Mouse (Mus musculus): Measurements from ENCODE around the gene Gm45837.

Gm45837 gene

DNA sequence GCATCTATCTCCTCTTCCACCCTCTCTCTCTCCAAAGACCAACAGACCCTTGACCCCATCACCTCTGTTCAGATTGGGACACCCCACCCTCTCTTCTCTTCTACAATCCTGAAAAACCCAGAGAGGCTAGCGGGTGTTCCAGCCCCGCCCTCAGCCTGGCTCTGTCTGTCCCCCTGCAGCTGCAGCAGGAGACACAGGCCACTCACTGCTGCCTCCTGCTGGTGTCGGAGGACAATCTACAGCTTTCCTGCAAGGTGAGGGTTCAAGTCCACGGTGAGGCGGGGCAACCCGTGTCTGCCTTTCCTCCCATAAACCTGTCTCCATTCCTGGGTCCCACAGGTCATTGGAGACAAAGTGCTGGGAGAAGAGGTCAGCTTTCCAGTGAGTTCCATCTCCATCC is 91.0 kb downstream of the Gm45837 start:
- DNase-seq (ENCODE audit: low read depth) = peak; percentile 65

- DNase-seq (ENCODE audit: low read depth) = peak; percentile 88
These were observed 92.7 kb downstream of the Gm45837 start for GRCm38 (mm10) chr7:101503351-101503750.

GRCm38 (mm10) chr7:101503803-101504202 is 93.1 kb downstream of the Gm45837 start:
- peak; percentile 74 for DNase-seq (ENCODE audit: low read depth)

- peak; percentile 77 for DNase-seq (ENCODE audit: low read depth)
These were observed 93.8 kb downstream of the Gm45837 start for GRCm38 (mm10) chr7:101504507-101504906.

- no peak for DNase-seq (ENCODE audit: low read depth)
These were observed 98.5 kb downstream of the Gm45837 start for GRCm38 (mm10) chr7:101509212-101509611.

DNA sequence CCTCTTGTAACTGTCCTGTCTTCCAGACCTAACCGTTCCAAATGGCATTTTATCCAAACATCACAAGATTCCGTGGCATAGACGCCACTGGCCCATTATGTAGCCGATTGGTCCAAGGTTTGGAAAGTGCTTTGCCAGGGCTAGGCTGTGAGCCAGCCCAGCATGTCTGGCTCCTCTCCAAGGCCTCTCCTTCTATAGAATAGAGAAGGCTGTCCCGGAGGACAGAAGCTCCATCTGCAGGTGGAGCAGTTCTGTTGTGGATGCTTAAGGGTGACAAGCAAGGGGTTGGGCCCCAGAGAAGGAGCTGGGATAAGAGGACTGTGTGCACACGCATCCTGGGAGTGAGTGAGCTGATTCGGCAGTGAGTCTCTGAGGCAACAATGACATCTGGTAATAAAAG is 103.0 kb downstream of the Gm45837 start:
- no peak for DNase-seq (ENCODE audit: low read depth)

GRCm38 (mm10) chr7:101514768-101515167 is 104.1 kb downstream of the Gm45837 start:
- no peak for DNase-seq (ENCODE audit: low read depth)

DNA sequence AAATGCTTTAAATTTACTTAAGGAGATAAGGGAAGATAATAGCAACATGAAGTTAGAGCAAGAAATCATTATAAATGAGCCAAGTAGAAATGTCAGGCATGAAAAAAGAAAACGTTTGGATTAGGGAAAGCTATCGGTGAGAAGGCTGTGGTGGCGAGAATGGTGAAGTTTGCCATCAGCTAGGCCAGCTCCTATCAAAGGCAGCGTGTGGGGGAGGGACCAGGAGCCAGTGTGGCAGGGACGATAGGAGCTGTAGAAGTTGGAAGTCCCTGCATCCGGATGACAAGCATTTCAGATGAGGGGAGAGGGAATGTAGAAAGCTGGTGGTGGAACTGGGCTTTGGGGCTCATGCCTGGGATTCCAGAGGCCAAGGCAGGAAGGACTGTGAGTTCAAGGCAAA is 104.6 kb downstream of the Gm45837 start:
- no peak for DNase-seq (ENCODE audit: low read depth)

DNA sequence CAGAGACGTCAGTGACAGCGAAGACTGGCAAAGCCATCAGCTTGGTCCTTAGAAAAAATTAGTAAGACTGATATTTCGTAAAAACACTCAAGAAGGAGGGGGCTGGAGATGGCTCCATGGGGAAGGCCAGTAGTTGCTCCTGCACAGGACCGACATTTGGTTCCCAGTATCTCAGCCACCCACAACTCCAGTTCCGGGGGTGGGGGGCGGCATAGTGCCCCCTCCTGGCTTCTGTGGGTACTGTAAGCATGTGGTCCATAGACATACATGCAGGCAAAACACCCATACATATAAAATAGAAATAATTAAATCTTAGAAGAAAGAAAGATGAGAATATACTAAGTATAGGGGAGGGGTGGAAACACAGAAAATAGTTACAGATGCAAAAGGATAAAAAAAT is 105.8 kb downstream of the Gm45837 start:
- DNase-seq (ENCODE audit: low read depth) = peak; percentile 60

DNA sequence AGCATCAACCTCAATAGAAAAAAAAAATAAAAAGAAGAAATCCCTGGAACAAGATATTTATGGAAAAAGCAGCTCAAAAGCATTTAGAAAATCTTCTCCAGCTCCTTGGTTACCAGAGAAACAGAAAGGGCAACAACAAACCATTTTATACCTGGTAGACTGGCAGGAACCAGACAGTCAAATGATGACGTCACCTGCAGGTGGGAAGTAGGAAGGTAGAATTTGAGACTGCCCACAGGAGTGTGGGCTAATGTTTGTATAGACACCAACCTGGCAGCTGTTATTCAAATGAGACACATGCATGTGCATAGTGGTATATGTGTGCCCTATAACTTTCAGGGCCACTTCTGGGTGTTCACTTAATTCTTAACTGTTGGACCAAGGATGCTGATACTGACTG is 111.0 kb downstream of the Gm45837 start:
- peak; percentile 43 for DNase-seq (ENCODE audit: low read depth)

DNA sequence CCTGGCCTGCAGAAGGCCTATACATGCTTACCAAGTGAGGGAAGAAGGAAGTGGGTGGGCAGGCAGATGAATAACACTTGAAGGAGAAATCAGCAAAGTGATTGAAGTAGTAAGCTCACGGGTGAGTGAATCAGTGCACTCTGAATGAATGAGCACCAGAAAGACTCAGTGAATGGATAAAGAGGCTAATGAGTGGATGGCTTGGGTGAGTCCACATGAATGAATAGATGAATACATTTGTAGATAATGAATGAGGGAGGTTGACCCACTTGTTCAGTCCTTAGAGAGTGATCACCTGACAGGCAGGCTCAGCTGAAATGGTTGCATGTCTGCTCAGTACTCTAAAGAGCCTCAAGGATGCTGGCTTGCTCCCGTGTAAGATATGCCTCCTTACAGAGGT is 112.5 kb downstream of the Gm45837 start:
- DNase-seq (ENCODE audit: low read depth) = no peak

- DNase-seq (ENCODE audit: low read depth) = no peak
These were observed 115.8 kb downstream of the Gm45837 start for GRCm38 (mm10) chr7:101526484-101526883.

GRCm38 (mm10) chr7:101534428-101534827 is 123.7 kb downstream of the Gm45837 start:
- DNase-seq (ENCODE audit: low read depth) = no peak

GRCm38 (mm10) chr7:101535102-101535501 is 124.4 kb downstream of the Gm45837 start:
- DNase-seq (ENCODE audit: low read depth) = no peak

DNA sequence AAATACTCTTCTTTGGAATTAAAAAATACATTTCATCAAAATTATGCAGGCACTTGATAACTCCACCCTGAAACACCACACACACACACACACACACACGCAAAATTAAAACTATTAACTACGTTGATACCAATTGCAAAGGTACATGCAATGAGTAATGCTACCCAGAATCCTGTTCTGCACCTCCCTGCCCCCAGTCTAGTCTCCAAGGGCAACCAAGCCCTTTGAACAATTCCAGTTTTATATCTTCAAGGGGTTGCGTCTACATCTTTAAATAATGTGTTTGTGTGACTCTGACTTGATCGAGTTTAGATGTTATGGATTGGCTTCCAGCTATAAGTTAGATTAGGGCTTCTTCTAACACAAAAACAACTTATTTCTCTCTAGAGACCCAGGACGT is 124.8 kb downstream of the Gm45837 start:
- DNase-seq (ENCODE audit: low read depth) = no peak

GRCm38 (mm10) chr7:101537541-101537940 is 126.9 kb downstream of the Gm45837 start:
- peak; percentile 74 for DNase-seq (ENCODE audit: low read depth)

DNA sequence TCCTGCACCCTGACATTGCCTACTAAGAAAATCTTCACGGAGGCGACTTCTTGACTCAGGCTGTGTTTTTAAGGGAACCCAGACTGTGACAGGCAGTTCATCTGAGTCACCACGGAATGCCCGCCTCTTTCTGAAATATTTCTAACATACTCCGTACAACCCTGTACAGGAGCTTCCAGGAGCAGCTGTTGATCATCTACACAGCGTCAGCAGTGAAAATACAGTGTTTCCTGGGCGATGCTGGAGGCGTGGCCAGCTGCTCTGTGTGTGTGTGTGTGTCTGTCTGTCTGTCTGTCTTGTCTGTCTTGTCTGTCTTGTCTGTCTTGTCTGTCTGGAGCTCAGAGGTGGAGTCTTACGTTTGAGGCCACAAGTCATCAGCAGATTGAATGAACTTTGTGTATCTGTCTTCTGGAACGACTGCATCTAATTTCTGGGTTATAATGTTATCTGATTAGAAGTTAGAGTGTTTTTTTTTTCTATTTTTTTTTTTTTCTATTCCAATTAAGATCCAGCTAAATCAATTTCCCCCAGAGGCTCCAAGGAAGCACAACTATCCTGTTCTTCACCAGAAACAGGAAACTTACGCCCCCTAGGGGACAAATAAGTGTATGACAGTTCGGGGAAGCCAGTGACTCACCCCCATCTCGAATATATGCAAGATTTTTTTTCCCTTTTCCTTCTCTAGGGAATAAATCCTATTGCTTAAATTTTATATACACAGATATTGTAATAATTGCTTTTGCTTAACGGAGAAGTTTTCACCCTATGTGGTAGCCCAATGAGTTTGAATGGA is 127.7 kb downstream of the Gm45837 start:
- DNase-seq (ENCODE audit: low read depth) = peak; percentile 86

- DNase-seq (ENCODE audit: low read depth) = no peak
These were observed 129.1 kb downstream of the Gm45837 start for GRCm38 (mm10) chr7:101539774-101540173.

DNA sequence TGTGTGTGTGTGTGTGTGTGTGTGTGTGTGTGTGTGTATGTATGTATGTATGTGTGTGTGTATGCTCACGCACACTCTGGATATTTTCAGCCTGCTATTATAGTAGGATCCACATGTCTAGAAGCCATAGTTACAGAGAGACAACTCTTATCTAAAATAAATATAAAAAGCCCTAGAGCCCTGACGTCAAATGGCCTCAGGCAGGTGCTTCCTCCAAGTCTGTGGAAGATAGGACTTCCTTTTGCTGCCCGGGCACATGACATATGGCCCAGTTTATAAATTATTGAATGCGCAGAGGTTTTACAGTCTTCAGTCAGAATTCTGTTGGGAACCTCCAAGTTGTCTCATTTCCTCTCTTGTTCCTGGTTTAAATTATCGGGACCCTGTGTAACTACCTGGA is 130.0 kb downstream of the Gm45837 start:
- DNase-seq (ENCODE audit: low read depth) = peak; percentile 63

DNA sequence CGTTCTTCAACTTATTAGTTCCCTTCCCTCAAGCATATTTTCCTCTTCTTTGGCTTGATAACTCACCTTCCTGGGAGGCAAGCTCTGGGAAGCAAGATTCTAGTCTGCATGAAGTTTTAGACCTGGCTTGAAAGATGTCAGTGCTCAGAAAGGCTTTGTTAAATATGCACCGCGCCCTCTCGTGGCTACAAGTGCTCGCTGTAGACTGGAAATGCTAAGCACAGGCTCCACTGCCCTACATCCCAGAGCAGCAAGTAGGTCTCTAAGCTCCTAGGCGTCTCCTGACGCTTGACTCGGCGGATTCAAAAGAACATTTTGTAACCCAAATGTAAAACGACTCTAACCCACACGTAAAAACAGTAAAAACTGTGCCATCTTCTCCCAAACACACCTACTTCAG is 130.4 kb downstream of the Gm45837 start:
- DNase-seq (ENCODE audit: low read depth) = peak; percentile 90

DNA sequence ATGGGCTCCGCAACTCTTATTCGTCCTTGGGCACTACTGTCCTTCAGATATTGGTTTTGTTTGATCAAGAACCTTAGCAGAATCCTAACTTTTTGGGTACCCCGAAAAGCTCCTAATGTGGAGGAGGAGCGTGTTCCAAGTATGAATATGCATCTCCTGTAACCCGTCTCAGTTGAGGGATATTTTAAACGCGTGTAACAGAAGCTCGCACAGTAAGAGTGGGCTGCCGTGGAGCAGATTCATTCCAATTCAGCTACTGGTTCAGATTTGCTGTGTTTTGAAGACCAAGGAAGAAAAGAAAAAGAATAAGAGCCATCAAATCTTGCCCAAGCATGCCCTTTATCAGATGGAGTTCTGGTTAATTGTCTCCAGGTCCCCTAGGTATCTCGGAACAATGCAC is 131.0 kb downstream of the Gm45837 start:
- DNase-seq (ENCODE audit: low read depth) = no peak

GRCm38 (mm10) chr7:101547651-101548050 is 137.0 kb downstream of the Gm45837 start:
- peak; percentile 84 for DNase-seq (ENCODE audit: low read depth)

- DNase-seq (ENCODE audit: low read depth) = peak; percentile 64
These were observed 138.6 kb downstream of the Gm45837 start for GRCm38 (mm10) chr7:101549266-101549665.

Measured in induced T-regulatory cell, adult 2 months (primary cell).